Mouse (Mus musculus): ENCODE results near the gene Gm43191.
"Not testable (repeated sequence)": the region's sequence is repeated elsewhere in the genome, so short reads cannot be mapped to it uniquely, and the experiment has no call there.

Gm43191 gene

DNA sequence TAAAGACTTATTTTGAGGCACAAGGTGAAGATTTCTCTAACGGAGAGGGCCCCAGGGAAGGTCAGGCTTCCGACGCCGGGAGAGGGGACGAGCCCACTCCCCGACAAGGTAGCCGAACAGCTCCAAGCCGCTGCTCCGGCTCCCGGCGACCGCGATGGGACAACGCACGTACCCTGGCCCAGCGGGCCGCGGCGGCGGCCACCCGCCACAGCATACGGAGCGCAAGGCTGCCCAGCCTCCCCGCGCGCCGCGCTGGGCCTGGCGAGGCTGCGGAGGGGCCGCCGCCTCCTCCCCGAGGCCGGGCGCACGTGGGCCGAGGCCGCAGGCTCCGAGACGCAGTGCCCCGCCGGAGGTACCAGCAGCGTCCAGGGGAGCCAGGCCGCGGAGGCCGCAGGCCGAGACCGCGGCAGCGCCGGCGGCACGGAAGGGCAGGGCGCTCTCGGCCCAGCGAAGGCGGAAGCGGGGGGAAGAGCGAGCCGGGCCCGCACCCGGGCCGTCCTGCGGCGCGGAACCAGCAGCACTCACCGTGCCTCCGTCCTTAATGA is 19.1 kb downstream of the Gm43191 start:
- no peak for DNase-seq (ENCODE audit: low read depth, low spot score)

DNA sequence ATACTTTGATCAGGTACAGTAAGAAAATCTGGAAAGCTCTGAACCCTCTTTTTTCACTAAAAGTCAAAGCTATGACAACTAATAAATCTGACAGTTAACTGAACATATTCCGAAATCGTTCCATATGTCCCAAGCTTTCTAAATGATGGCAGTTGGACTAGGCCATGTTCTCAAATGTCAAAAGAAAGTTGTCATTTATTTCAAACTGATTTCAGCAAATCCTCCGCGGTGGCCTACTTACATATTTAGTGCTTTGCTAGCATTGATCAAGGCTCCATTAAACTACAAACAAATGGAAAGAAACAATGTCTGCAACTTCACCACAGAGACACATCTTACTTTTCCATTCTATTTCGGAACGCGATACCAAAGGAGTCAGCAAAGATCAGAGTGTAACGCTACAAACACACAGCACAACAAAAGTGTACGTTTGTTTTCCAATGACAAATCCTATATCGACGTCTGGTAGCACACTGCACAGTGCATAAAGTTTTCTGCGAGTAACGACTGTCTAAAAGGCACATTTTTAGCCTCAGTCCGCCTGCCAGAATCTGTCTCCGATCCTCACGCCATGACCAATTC is 19.7 kb downstream of the Gm43191 start:
- no peak for DNase-seq (ENCODE audit: low read depth, low spot score)

DNA sequence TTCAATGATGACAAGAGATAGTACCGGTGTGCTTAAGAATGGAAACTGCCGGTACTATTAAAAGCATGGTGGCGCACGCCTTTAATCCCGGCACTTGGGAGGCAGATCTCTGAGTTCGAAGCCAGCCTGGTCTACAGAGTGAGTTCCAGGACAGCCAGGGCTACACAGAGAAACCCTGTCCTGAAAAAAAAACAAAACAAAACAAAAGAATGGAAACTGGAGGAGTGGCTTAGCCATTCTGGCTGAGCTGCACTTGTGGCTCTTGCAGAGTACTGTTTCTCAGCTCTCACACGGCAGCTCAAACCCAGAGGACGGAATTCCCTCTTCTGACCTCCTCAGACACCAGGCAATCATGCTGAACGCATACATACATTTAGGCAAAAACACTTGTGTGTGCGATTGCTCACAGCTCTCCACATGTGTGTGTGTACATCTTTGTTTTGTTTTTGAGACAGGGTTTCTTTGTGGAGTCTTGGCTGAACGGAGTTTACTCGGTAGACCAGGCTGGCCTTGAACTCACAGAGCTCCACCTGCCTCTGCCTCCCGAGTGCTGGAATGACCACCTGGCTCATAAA is 21.1 kb downstream of the Gm43191 start:
- no peak for DNase-seq (ENCODE audit: low read depth, low spot score)

DNA sequence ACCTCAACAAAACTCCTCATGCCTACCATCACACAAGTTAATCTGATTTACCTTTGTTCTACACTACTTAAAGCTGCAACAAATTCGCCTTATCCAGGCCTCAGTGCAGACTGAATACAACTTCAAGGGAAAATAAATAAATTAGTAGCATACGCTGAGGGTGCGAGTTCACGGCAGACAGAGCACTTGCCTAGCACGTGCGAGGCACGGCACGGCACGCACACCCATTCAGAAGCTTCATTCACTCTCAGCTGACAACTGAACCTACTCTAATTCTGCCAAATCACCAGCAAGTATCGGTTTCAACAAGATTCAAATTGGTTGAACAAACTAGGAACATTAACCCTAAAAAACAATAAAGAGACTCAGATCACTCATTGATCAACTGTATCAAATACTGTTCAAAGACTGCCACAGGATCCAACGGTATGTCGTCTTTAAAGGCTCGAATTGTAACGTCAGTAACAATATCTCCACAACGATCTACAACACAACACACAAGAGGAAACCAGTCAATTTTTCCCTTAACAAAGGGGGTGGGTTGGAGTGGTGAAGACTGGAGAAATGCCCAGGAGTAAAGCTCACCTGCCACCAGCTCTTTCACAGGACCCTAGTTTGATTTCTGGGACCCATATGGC is 22.0 kb downstream of the Gm43191 start:
- no peak for DNase-seq (ENCODE audit: low read depth, low spot score)

DNA sequence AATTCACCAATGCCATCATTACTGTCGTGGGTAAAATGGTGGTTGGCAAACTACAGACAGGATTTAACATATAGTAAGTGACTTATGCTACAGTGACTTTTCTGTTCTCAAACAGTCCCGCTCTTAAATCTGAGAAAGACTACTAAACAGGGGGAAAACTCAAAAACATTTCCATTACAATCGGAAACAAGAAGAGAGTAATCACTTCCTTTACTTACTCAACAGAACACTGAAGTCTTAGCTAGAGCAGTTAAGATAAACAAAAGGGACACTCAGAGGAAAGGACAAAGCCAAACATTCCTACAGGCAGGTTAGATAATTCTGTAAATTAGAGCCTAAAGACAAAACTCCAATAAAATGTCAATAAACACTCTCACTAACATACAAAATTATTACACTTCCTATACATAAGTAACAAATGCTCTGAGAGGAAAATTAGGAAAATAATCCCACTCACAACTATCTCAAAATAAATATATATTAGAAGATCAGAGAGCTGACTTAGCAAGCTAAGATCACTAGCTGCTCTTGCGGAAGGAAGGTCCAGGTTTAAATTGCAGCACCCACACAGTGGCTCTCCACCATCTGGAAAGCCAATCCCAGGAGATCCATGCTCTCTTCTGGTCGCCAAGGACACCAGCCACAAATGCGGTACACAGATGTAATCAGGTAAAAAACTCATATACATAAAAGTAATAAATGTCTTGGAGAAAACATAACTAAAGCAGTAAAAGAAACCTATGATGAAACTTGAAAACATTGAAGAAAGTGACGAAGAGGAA is 24.7 kb downstream of the Gm43191 start:
- no peak for DNase-seq (ENCODE audit: low read depth, low spot score)

DNA sequence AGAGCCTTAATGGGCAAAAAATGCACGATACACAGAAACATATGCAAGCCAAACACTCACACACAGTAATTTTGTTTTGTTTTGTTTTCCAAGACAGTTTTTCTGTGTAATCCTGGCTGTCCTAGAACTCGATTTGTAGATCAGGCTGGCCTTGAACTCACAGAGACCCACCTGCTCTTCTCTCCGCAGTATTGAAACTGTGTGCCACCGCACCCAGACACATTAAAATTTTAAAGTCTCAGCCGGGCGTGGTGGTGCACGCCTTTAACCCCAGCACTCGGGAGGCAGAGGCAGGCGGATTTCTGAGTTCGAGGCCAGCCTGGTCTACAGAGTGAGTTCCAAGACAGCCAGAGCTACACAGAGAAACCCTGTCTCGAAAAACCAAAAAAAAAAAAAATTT is 27.0 kb downstream of the Gm43191 start:
- not testable (repeated sequence) for DNase-seq (ENCODE audit: low read depth, low spot score)

DNA sequence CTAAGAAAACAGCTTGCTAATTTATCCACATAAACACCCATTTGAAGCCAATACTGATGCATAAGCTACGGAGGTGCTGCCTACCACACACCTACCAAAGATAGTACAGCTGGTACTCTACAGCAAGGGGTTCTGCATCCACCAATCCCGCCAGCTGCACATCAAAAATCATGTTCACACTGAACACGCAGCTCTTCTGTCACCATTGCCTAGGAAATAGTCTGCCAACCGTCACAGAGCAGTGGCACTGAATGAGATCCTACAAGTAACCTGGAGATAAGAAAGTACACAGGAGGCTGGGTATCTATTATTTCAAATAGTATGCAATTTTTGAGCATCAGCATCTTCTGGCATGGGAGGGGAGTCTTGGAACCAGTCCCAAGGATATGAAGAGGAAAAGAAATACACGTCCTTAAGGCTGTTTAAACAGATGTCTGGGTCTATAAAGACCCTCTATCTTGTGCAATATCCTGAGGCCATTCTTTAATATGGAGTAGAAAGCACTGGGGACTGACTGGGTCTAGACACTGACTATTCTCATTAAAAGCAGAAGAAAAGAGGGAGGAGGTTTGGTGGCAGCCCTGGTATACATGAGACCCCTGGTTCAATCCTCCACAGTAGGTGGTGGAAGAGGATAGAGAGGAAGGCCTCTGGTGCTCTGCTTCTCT is 27.6 kb downstream of the Gm43191 start:
- no peak for DNase-seq (ENCODE audit: low read depth, low spot score)

DNA sequence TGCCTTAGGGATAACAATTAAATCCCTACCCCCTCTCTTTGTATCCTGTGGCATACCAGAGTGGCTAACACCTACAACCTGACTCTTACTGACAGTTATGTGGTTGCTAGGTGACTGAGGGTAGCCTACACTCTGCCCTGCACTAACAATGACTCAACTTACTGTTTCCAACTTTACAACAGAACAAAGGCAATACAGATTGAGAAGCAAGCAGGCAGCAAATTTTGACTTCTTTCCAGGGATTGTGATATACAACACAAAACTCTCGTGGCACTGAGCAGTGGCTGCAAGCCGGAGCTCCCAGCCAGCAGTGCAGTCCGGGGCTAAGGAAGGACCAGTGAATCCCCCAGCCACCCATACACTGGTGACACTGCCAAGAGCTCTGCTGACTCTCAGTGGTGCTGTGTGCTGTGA is 29.0 kb downstream of the Gm43191 start:
- peak; percentile 33 for DNase-seq (ENCODE audit: low read depth, low spot score)

DNA sequence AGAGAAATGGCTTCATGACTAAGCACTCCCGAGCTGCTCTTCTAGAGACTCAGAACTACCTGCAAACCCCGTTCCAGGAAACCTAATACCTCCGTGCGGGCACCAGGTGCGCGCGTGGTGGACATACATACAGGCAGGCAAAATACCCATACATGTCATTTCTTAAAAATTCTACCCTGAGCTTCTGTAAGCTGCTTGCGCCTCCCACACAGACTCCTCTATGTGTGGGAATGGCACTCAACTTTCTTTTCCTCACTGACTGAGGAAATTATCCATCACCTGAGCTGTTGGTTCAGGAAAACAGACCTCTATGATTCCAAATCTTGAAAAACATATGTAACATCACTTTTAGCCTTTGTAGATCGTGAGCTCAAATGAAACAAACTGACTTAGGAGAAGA is 30.4 kb downstream of the Gm43191 start:
- DNase-seq (ENCODE audit: low read depth, low spot score): no peak

DNA sequence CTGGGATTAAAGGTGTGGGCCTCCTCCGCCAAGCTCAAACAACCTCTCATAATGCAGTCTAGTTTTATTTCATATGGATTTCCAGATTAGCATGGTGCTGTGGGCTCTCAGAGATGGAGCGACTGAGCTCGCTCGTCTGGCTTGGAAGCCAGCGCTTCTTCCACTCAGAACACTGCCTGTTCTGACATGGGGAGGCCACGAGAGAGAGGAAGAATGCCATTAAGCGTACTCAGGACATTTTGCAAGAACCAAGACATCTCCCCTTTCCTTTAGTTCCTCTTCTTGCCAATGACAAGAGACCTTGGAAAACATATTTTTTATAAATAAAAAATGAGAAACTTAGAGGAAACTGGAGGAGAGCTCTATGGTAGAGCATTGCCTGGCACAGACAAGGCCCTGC is 32.3 kb downstream of the Gm43191 start:
- no peak for DNase-seq (ENCODE audit: low read depth, low spot score)

DNA sequence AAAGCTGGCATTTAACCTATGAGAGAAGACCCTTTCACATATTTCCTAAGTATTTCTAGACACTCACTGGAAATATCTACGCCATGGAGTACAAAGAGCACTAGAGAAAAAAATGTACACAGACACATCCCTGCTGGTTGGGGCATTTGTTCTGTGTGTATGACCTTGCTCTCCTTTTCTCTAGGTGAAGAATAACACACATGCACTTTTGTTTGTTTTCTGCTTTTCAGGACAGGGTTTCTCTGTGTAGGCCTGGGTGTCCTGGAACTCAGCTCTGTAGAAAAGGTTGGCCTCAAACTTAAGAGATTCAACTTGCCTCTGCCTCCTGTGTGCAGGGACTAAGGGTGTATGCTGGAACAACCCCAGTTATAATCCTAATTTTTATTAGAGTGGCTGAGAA is 34.7 kb downstream of the Gm43191 start:
- no peak for DNase-seq (ENCODE audit: low read depth, low spot score)

DNA sequence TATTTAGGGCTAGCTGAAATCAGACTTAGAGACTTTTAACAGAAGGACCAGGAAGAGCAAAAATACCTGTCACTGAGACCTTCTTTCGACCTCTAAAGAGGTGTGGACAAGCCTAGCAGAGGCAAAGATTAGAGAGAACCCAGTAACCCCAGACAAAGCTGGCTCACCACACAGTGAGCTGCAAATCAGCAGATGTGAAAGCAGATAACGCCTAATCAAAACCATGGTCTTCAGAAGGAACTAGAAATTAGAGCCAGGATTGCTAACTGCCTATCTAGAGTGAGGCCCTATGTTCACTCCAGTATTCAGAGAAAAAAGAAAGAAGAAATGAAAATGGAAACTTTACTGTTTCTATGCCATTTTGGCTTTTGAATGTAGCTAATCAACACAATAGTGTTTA is 38.7 kb downstream of the Gm43191 start:
- no peak for DNase-seq (ENCODE audit: low read depth, low spot score)

DNA sequence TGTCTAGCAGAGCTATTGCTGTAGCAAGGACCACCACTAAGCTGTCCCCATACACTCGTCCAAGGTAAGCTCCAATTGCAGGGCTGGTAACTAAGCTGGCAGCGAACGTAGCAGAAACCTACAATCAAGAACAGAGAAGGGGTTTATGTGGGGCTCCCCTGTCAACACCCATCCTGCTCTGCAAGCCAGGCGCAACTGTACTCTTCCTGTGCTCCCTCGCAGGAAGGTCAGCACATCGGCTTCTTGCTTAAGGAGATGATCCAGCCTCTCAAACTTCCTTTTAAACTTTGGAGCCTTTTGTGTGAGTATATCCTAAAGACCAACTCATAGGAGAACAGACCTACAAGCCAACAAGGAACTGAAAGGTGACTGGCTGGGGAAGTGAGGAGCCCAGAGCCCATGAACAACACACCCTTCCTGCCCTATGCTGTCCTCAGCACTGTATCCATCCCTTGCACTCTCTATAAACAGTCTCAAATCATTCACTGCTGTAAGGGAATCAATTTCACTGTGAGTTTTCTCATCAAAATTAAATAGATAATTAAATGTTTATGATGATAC is 39.2 kb downstream of the Gm43191 start:
- no peak for DNase-seq (ENCODE audit: low read depth, low spot score)

DNA sequence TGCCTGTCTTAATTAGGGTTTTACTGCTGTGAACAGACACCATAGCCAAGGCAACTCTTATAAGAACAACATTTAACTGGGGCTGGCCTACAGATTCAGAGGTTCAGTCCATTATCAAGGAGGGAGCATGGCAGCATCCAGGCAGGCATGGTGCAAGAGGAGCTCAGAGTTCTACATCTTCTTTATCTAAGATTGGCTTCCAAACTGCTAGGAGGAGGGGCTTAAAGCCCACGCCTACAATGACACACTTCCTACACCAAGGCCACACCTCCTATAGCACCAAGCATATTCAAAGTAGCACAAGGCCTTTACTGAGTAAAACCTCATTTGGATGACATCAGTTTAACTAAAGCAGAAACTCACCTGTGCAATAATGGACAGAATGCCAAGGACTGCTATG is 41.0 kb downstream of the Gm43191 start:
- DNase-seq (ENCODE audit: low read depth, low spot score): no peak

DNA sequence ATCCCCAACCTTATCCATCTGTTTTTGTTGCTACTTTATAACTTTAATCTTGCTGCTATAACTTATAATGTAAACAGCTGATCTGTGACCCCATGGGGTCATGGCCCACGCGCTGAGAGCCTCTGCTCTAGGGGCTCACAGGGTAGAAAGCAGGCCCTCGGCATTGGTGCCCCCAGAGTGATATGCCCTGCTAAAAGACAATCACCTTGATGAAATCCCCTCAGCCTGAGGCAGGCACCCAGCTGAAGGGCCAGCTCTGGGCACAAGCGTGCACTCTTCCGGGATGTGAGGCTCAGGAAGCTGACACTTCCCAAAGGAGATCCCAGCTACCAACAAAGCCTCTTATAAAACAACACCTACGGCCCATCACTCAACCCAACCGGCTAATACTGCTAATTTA is 42.5 kb downstream of the Gm43191 start:
- DNase-seq (ENCODE audit: low read depth, low spot score): no peak

DNA sequence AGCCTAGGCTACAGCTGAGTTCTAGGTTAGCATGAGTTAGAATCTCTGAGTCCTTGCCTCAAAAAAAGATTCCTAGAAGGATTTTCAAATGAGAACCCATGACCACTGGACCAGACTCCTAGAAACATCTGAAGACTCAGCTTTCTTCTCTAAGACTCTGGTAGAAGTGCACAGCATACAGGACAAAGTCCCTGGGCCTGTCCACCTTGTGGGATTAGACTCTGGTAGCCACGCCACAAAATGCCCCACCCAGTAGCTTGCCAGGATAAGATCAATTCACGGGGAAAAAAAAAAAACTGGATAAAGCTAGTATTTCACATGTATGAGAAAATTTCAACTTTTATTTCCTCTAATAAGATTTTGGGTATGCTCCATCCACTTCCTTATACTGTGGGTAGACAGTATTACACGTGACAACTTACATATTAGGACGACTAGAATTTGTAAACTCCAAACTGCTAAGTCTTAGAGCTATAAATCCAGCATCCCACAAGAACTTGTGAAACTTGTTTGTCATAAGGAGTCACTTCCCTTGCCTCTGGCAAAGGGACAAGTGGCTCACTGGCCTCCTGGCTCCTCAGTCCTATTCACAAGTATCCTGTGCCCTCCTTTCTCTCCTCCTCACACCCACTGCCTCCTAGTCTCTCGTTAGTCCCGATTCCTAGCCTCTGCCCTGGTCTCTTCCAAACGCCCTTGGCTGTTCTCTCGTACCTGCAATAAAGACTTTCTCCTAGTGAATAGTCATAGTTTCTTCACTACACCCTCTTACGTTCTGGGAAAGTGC is 43.2 kb downstream of the Gm43191 start:
- no peak for DNase-seq (ENCODE audit: low read depth, low spot score)

DNA sequence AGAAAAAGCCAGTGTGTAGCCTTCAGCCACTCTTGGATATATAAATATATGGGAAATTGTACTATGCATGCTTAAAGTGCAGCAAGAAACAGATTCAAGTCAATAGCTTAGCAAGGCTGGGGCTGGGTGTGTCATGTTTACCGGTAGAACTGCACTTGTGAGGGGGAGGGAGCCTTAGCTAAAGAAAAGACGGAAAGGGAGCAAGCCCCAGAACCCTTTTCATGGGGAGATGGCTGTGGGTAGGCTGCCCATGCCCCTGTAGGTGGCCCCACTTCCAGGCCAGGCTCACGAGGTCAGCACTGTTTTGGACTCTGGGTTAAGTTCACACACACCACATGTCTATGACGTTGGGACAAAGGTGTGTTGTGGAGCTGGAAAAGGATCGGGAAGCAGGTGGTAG is 45.3 kb downstream of the Gm43191 start:
- no peak for DNase-seq (ENCODE audit: low read depth, low spot score)

DNA sequence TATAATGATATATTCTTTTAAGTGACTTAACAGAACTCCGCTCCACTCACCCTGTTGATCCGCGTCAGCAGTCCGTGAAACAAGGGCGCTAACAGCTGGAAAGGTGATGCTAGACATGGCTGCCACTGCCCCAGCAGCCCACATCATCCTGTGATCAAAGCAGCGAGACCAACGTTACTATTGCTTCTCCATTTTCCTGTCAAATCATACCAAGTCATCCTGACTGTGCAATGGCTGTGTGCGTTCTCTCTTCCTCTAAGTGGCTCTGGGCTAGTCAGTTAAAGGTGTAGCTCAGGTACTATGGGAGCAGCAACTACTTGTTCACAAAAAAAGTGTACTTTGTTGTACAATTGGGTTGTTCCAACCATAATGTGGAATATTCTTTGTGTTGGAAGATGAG is 46.2 kb downstream of the Gm43191 start:
- no peak for DNase-seq (ENCODE audit: low read depth, low spot score)

DNA sequence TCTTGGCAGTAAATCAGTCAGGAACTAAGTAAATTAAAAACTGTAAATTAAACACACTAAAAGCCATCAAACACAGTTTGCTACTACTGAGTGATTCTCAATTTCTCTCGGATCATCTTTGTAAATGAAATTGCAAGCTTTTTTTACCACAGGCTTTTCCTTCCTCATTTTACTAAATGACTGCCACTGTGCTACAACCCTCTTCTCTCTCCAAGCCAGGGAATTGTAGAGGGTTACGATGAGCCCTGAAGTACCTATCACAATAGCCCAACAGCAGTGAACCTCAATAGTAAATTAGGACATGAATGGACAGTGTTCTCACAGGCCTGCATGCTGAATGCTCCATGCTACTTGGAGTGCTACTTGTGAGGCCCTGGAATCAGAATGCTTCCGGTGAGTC is 47.0 kb downstream of the Gm43191 start:
- DNase-seq (ENCODE audit: low read depth, low spot score): no peak

DNA sequence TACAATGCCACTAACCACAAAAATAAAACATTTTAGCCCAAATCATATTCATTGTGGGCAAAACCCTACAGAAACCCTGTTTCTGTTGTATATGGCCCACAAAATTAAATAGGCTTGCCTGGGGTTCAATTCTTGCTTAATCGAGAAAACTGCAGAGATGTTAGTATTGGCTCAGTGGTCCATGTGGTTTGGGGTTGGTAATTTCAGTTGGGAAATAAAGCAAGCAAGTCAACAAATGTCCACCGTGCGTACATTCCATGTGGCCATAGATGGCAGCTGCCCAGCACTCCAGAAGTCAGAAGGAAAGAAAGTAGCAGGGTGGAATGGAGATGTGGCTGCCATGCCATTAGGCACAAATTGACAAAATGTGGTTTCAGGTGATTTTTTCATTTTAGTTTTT is 48.1 kb downstream of the Gm43191 start:
- DNase-seq (ENCODE audit: low read depth, low spot score): no peak

DNA sequence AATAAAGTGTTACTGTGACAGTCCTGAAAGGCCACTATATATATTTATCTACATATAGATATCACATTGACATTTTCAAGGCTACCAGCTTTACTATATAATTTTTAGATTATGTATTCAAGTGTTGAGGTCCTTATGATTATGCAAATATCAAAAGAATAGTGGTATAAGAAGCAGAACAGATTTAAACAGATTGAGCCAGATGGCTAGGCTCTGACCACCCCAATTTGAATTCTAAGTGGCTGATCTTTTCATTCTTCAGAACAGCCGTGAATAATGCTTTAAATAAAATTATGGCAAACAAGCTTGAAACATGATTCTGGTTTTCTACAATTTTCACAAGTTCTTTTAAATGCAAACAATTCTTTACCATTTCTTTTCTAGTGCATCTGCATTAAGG is 49.6 kb downstream of the Gm43191 start:
- no peak for DNase-seq (ENCODE audit: low read depth, low spot score)
